ENCODE assay signal across 8 mouse cellular contexts in the genomic region with DNA sequence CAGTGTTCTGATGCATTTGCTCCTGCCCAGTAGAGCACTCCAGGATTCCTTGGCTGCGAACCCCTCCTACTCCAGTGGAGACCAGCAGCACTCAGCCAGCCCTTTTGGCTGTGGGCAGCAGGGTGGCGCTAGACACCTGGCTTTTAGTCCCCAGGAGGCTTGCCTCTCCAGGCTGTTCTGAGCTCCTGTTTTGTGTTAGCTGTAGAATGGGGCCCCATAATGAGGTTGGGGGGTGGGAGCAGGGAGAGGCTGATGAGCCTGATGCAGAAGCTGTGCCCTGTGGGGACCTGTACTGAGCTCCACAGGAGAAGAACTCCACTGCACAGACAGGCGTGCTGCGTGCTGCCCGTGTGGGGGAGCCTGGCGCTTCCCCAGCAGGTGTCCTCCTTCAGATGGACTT. TPM values are rescaled to one million over a fixed set of nuclear protein-coding genes. Genes with fewer than 3 reads are reported as not detected.
DNase-seq lines count a peak whose midpoint lies in the region; ATAC-seq and TF ChIP-seq lines count a peak whose summit lies in the region.

No protein-coding gene starts in this region.

- TF ChIP-seq EP300 in liver, postnatal 0 days (IDR thresholded peaks at IDR 0.05; ENCODE audit: low read depth) = no peak

- H3K27me3 ChIP-seq in liver, postnatal 0 days (ENCODE audit: insufficient read depth, low read length) = 0 out of 2 replicates have a peak, but pooled peaks cover under 1% of the 10 kb centered on the region
- 0 out of 2 replicates have a peak, but pooled peaks cover under 1% of the 10 kb centered on the region for H3K27me3 ChIP-seq in liver, embryonic 12.5 days (replicated peaks)
- peaks cover 10% of the 10 kb centered on the region for H3K27me3 ChIP-seq in forebrain, embryonic 16.5 days (replicated peaks; ENCODE audit: control insufficient read depth, insufficient read depth, low read length)

- H3K9me3 ChIP-seq in liver, postnatal 0 days (ENCODE audit: low read length) = no peaks in the 10 kb centered on the region
- H3K9me3 ChIP-seq in liver, embryonic 12.5 days (replicated peaks) = no peaks in the 10 kb centered on the region
- H3K9me3 ChIP-seq in forebrain, embryonic 16.5 days (ENCODE audit: control insufficient read depth, low read length) = no peaks in the 10 kb centered on the region

- DNase-seq in adrenal gland, adult (ENCODE audit: inconsistent age in 2 of 2, low spot score in 1 of 2) = peak; percentile 22 to 40
- no peak for DNase-seq in adrenal gland, postnatal 36 days
- no peak for DNase-seq in liver, postnatal 0 days
- peak; percentile 15 to 56 for DNase-seq in kidney, postnatal 36 days
- DNase-seq in right cerebral cortex, postnatal 14 days = peak; percentile 44
- no peak for DNase-seq in T-cell, adult 2 months (ENCODE audit: low spot score)

- H3K4me2 ChIP-seq in liver, postnatal 0 days (ENCODE audit: low read depth, low read length) = no peak overlapping the region
- H3K4me2 ChIP-seq in liver, embryonic 12.5 days = no peak overlapping the region
- H3K4me2 ChIP-seq in forebrain, embryonic 16.5 days (ENCODE audit: low read length) = no peak overlapping the region

- peak; percentile 33 for TF ChIP-seq CTCF in liver, postnatal 0 days (IDR thresholded peaks at IDR 0.05; ENCODE audit: low read depth)

- no peak for ATAC-seq in liver, postnatal 0 days
- ATAC-seq in liver, embryonic 12.5 days = no peak
- peak; percentile 59 for ATAC-seq in forebrain, embryonic 16.5 days

- no peak overlapping the region for H3K27ac ChIP-seq in liver, postnatal 0 days (ENCODE audit: low read depth)
- H3K27ac ChIP-seq in liver, embryonic 12.5 days = no peak overlapping the region
- no peak overlapping the region for H3K27ac ChIP-seq in forebrain, embryonic 16.5 days (ENCODE audit: low read length)

- no peak overlapping the region for H3K9ac ChIP-seq in liver, postnatal 0 days (replicated peaks)
- no peak overlapping the region for H3K9ac ChIP-seq in liver, embryonic 12.5 days
- H3K9ac ChIP-seq in forebrain, embryonic 16.5 days (replicated peaks; ENCODE audit: low read depth, low read length) = peak overlapping the region; percentile 23; the same call in 1 of the 2 replicates

- no peaks in the 10 kb centered on the region for H3K4me1 ChIP-seq in liver, postnatal 0 days (ENCODE audit: insufficient read depth)
- H3K4me1 ChIP-seq in liver, embryonic 12.5 days = peaks cover 8% of the 10 kb centered on the region
- H3K4me1 ChIP-seq in forebrain, embryonic 16.5 days (replicated peaks; ENCODE audit: control insufficient read depth, insufficient read depth, low read length) = peaks cover 41% of the 10 kb centered on the region

- H3K36me3 ChIP-seq in liver, postnatal 0 days (replicated peaks; ENCODE audit: insufficient read depth, low read length) = no peaks in the 10 kb centered on the region
- no peaks in the 10 kb centered on the region for H3K36me3 ChIP-seq in liver, embryonic 12.5 days
- H3K36me3 ChIP-seq in forebrain, embryonic 16.5 days (ENCODE audit: control insufficient read depth, insufficient read depth) = no peaks in the 10 kb centered on the region

- H3K4me3 ChIP-seq in liver, postnatal 0 days (ENCODE audit: low read depth, low read length) = no peak overlapping the region
- H3K4me3 ChIP-seq in liver, embryonic 12.5 days = no peak overlapping the region
- no peak overlapping the region for H3K4me3 ChIP-seq in forebrain, embryonic 16.5 days (replicated peaks; ENCODE audit: low read length)

- 58% methylated on average over 6 of the region's 6 CpGs for WGBS in liver, postnatal 0 days (ENCODE audit: insufficient replicate concordance)
- 59% methylated on average over 6 of the region's 6 CpGs for WGBS in liver, embryonic 12.5 days (ENCODE audit: insufficient replicate concordance)
- 7% methylated on average over 6 of the region's 6 CpGs for WGBS in forebrain, embryonic 16.5 days

RNA-seq across cellular contexts. Expression of a gene that starts 59.9 kb away (rescaled TPM):
- 10 to 100 TPM; 59.0 to 63.1 TPM for total RNA-seq in adrenal gland, postnatal 36 days (2021)
- polyA plus RNA-seq in liver, postnatal 0 days (2015; fragmentation: Nextera tagmentation; extraction: Ambion mirVana) = 13.8 and 15.9 TPM in 2 replicates
- polyA plus RNA-seq in liver, embryonic 12.5 days (2016; fragmentation: Nextera tagmentation; extraction: Ambion mirVana) = 58.8 and 61.7 TPM in 2 replicates
- polyA plus RNA-seq in forebrain, embryonic 16.5 days (2015; fragmentation: Nextera tagmentation; extraction: Ambion mirVana) = 113 and 114 TPM in 2 replicates

Comparison
In these comparisons a context has a peak if more than half of its experiments do, and no peak if none do; other contexts are left out.
1. DNase-seq: peak in adrenal gland, adult (2 of 2), kidney, postnatal 36 days (2 of 2) and right cerebral cortex, postnatal 14 days (single experiment); none in adrenal gland, postnatal 36 days (0 of 2), liver, postnatal 0 days (single experiment) and T-cell, adult 2 months (single experiment).